Mouse (Mus musculus): Measurements from ENCODE around the gene Cdh4. TPM values are rescaled to one million over a fixed set of nuclear protein-coding genes. Genes with fewer than 3 reads are reported as not detected.

Cdh4 gene
- polyA plus RNA-seq, 1 experiment = 0.36 TPM

- H3K27ac ChIP-seq (ENCODE audit: control insufficient read depth, insufficient read depth, low read depth, low read length) = no peak overlapping the region
- H3K27me3 ChIP-seq (ENCODE audit: control insufficient read depth, insufficient read depth, low read length) = no peaks in the 10 kb centered on the region
- H3K4me3 ChIP-seq (ENCODE audit: control insufficient read depth, low read depth, low read length) = no peak overlapping the region
- no peaks in the 10 kb centered on the region for H3K36me3 ChIP-seq (ENCODE audit: control insufficient read depth, insufficient read depth, low read length)
- H3K4me1 ChIP-seq (ENCODE audit: control insufficient read depth, insufficient read depth, low read length) = no peaks in the 10 kb centered on the region
- TF ChIP-seq CTCF (IDR thresholded peaks at IDR 0.05; ENCODE audit: control insufficient read depth, insufficient read depth, insufficient replicate concordance, low read depth, low read length) (no peak), POLR2A (IDR thresholded peaks at IDR 0.05; ENCODE audit: control insufficient read depth, low read depth, low read length) (no peak)
These were observed 21.3 kb downstream of the Cdh4 start for GRCm38 (mm10) chr2:179463514-179463913.

DNA sequence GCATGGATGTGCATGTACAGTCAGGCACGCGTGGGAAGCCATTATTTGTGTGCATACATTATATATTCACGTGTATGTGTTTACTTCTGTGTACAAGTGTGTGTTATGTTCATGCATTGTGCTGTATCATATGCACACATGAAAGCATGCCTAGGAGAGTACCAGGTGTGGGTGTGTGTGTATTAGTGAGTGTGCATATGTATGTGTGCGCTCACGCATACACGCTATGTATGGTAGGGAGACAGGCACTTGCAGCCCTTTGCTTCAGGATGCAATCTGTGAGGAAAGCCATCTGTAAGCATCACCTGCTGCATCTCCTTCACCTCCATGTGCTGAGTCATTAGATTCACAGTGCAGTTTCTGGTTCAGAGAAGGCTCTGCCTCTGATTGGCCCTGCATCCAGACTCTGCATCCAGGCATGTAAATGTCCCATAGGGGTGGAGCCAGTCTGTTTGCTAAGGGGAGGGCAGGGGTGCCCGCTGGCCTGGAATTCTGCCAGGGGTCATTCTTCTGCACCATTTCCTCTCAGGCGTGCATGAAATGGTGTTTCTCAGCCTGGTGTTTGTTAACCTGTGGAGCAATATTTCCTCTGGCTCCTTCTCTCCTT is 25.7 kb downstream of the Cdh4 start:
- H3K36me3 ChIP-seq (ENCODE audit: control insufficient read depth, insufficient read depth, low read length) = no peaks in the 10 kb centered on the region
- no peak overlapping the region for H3K4me3 ChIP-seq (ENCODE audit: control insufficient read depth, low read depth, low read length)
- no peak overlapping the region for H3K27ac ChIP-seq (ENCODE audit: control insufficient read depth, insufficient read depth, low read depth, low read length)
- H3K27me3 ChIP-seq (ENCODE audit: control insufficient read depth, insufficient read depth, low read length) = no peaks in the 10 kb centered on the region
- H3K4me1 ChIP-seq (ENCODE audit: control insufficient read depth, insufficient read depth, low read length) = no peaks in the 10 kb centered on the region
- TF ChIP-seq CTCF (IDR thresholded peaks at IDR 0.05; ENCODE audit: control insufficient read depth, insufficient read depth, insufficient replicate concordance, low read depth, low read length) = no peak
- no peak for TF ChIP-seq POLR2A (IDR thresholded peaks at IDR 0.05; ENCODE audit: control insufficient read depth, low read depth, low read length)

DNA sequence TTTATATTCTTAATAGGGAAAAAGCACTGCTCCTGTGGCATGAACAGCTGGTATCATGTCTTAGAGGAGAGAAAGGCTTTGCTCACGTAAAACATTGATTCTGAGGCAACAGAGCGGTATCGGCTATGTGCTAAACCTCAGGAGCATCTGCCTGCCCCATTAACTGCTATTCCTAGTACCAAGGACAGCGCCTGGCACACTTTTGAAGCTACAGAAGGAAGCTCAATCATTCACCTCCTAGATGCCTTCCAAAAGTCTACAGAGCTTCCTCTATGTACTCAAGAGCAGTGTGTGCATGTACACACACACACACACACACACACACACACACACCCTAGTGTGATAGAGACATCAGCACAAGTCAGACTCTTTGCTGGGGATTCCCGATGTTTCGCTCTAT is 34.4 kb downstream of the Cdh4 start:
- no peak for TF ChIP-seq CTCF (IDR thresholded peaks at IDR 0.05; ENCODE audit: control insufficient read depth, insufficient read depth, insufficient replicate concordance, low read depth, low read length)
- TF ChIP-seq POLR2A (IDR thresholded peaks at IDR 0.05; ENCODE audit: control insufficient read depth, low read depth, low read length) = no peak
- no peaks in the 10 kb centered on the region for H3K27me3 ChIP-seq (ENCODE audit: control insufficient read depth, insufficient read depth, low read length)
- no peak overlapping the region for H3K27ac ChIP-seq (ENCODE audit: control insufficient read depth, insufficient read depth, low read depth, low read length)
- H3K36me3 ChIP-seq (ENCODE audit: control insufficient read depth, insufficient read depth, low read length) = no peaks in the 10 kb centered on the region
- no peak overlapping the region for H3K4me3 ChIP-seq (ENCODE audit: control insufficient read depth, low read depth, low read length)
- H3K4me1 ChIP-seq (ENCODE audit: control insufficient read depth, insufficient read depth, low read length) = no peaks in the 10 kb centered on the region

- H3K27ac ChIP-seq (ENCODE audit: control insufficient read depth, insufficient read depth, low read depth, low read length) = no peak overlapping the region
- no peaks in the 10 kb centered on the region for H3K36me3 ChIP-seq (ENCODE audit: control insufficient read depth, insufficient read depth, low read length)
- no peaks in the 10 kb centered on the region for H3K4me1 ChIP-seq (ENCODE audit: control insufficient read depth, insufficient read depth, low read length)
- H3K27me3 ChIP-seq (ENCODE audit: control insufficient read depth, insufficient read depth, low read length) = no peaks in the 10 kb centered on the region
- TF ChIP-seq POLR2A (IDR thresholded peaks at IDR 0.05; ENCODE audit: control insufficient read depth, low read depth, low read length) (no peak), CTCF (IDR thresholded peaks at IDR 0.05; ENCODE audit: control insufficient read depth, insufficient read depth, insufficient replicate concordance, low read depth, low read length) (no peak)
- H3K4me3 ChIP-seq (ENCODE audit: control insufficient read depth, low read depth, low read length) = no peak overlapping the region
These were observed 38.6 kb downstream of the Cdh4 start for GRCm38 (mm10) chr2:179480800-179481200.

DNA sequence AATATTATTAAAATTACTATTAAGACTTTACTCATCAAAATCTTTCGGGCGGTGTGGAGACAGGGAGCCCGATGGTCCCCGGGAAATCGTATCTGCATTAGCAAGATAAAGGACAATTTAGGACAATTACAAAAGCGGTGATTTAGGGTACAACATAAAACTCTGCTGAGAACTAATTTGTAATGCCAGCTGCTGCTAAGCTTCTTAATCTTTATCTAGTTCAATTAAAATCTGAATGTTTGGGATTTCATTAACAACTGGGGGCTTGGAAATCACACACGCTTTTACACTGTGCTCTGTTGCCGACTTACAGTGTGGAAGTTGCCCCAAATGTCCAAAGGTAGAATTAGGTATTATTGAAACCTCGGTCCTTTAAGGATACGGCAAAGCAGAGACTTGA is 39.1 kb downstream of the Cdh4 start:
- Histone ChIP-seq H3K4me3 (ENCODE audit: control insufficient read depth, low read depth, low read length) (no peak overlapping the region), H3K27ac (ENCODE audit: control insufficient read depth, insufficient read depth, low read depth, low read length) (no peak overlapping the region), H3K4me1 (ENCODE audit: control insufficient read depth, insufficient read depth, low read length) (no peaks in the 10 kb centered on the region), H3K27me3 (ENCODE audit: control insufficient read depth, insufficient read depth, low read length) (no peaks in the 10 kb centered on the region), H3K36me3 (ENCODE audit: control insufficient read depth, insufficient read depth, low read length) (no peaks in the 10 kb centered on the region)
- no peak for TF ChIP-seq CTCF (IDR thresholded peaks at IDR 0.05; ENCODE audit: control insufficient read depth, insufficient read depth, insufficient replicate concordance, low read depth, low read length)

DNA sequence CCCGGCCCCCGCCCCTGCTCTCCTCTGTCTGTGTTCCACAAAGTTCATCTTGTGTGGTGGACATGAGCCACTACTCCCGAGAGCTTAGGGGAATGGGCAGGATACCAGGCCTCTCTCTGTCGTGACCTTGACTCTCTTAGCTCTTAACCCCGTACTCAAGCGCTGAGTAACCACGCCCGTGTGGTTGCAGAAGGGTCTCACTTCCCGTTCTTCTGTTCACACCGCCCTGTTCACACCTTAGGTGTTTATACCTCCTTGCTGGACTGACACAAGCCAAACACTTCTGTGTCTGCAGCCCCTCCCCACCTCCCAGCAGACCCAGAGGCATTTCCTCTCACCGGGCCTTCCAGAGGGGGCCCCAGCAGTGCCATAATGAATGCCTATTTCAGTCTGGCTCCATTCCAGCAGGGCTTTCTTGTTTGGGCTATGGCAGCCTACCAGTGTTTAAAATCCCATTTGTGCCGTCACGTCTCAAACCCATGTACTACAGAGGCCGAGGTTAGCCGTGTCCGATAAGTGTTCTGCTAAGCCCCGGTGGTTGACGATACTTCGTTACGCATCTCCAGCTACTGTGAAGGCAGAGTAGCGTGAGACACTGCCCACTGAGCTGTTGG is 46.4 kb downstream of the Cdh4 start:
- no peaks in the 10 kb centered on the region for H3K4me1 ChIP-seq (ENCODE audit: control insufficient read depth, insufficient read depth, low read length)
- TF ChIP-seq POLR2A (IDR thresholded peaks at IDR 0.05; ENCODE audit: control insufficient read depth, low read depth, low read length) (no peak), CTCF (IDR thresholded peaks at IDR 0.05; ENCODE audit: control insufficient read depth, insufficient read depth, insufficient replicate concordance, low read depth, low read length) (no peak)
- no peaks in the 10 kb centered on the region for H3K36me3 ChIP-seq (ENCODE audit: control insufficient read depth, insufficient read depth, low read length)
- no peak overlapping the region for H3K4me3 ChIP-seq (ENCODE audit: control insufficient read depth, low read depth, low read length)
- H3K27me3 ChIP-seq (ENCODE audit: control insufficient read depth, insufficient read depth, low read length) = no peaks in the 10 kb centered on the region
- no peak overlapping the region for H3K27ac ChIP-seq (ENCODE audit: control insufficient read depth, insufficient read depth, low read depth, low read length)

- TF ChIP-seq CTCF (IDR thresholded peaks at IDR 0.05; ENCODE audit: control insufficient read depth, insufficient read depth, insufficient replicate concordance, low read depth, low read length) (no peak), POLR2A (IDR thresholded peaks at IDR 0.05; ENCODE audit: control insufficient read depth, low read depth, low read length) (no peak)
- Histone ChIP-seq H3K27me3 (ENCODE audit: control insufficient read depth, insufficient read depth, low read length) (no peaks in the 10 kb centered on the region), H3K4me3 (ENCODE audit: control insufficient read depth, low read depth, low read length) (no peak overlapping the region), H3K36me3 (ENCODE audit: control insufficient read depth, insufficient read depth, low read length) (no peaks in the 10 kb centered on the region), H3K4me1 (ENCODE audit: control insufficient read depth, insufficient read depth, low read length) (no peaks in the 10 kb centered on the region), H3K27ac (ENCODE audit: control insufficient read depth, insufficient read depth, low read depth, low read length) (no peak overlapping the region)
These were observed 49.7 kb downstream of the Cdh4 start for GRCm38 (mm10) chr2:179491891-179492290.

Data from testis, adult 2 months (tissue).